Mouse (Mus musculus) cerebellum, adult 2 months (tissue): ENCODE results near the gene Mvd. TPM values are rescaled to one million over a fixed set of nuclear protein-coding genes. Genes with fewer than 3 reads are reported as not detected.

ENCODE experiments used
- DNase-seq, 2 experiments: peaks; one replicate each; pipeline ENCODE4 v3.0.0; 2021
- H3K27ac ChIP-seq: fragments of 200-500 bp; 2 replicates; pipeline ENCODE4 v1.5.1; 2012; ENCODE audit warnings: low read length, control low read depth, inconsistent platforms; ENCODE audit not compliant: insufficient read depth
- H3K27me3 ChIP-seq: fragments of 200-500 bp; 2 replicates; pipeline ENCODE4 v1.6.1; 2012; ENCODE audit warnings: inconsistent platforms, mild to moderate bottlenecking, low read length, moderate library complexity; ENCODE audit not compliant: control insufficient read depth, insufficient read depth
- H3K4me1 ChIP-seq: fragments of 200-500 bp; 2 replicates; pipeline ENCODE4 v1.6.1; 2011; ENCODE audit warnings: low read length; ENCODE audit not compliant: control insufficient read depth, insufficient read depth
- H3K4me3 ChIP-seq: fragments of 200-500 bp; replicated peaks from 2 replicates; pipeline ENCODE3; 2011; ENCODE audit warnings: mild to moderate bottlenecking, low read depth, low read length, control low read depth; ENCODE audit not compliant: insufficient read depth
- CTCF ChIP-seq: fragments of 200-500 bp; IDR thresholded peaks from 2 replicates; pipeline ENCODE4 v1.5.1; 2011; ENCODE audit warnings: low read depth, mild to moderate bottlenecking, control low read depth, low read length, moderate library complexity, borderline replicate concordance; ENCODE audit not compliant: insufficient read depth
- POLR2A ChIP-seq: fragments of 200-500 bp; IDR thresholded peaks from 2 replicates; pipeline ENCODE4 v1.6.1; 2011; ENCODE audit warnings: low read length, control low read depth, borderline replicate concordance; ENCODE audit not compliant: insufficient read depth
- WGBS: fragments of 180-500 bp; shearing (Covaris S2); methylation state at CpG from one replicate; pipeline ENCODE4 v1.1.7; 2018; 5-methylcytosine and 5-hydroxymethylcytosine counted together
- polyA plus RNA-seq: library from polyadenylated mRNA; depleted of rRNA; stranded (reverse); fragments of >200 nt; gene quantifications from 2 replicates; pipeline ENCODE4 v1.2.3, GENCODE M21; 2012

Mvd gene
- polyA plus RNA-seq, 1 experiment, result 43.6 TPM

DNA sequence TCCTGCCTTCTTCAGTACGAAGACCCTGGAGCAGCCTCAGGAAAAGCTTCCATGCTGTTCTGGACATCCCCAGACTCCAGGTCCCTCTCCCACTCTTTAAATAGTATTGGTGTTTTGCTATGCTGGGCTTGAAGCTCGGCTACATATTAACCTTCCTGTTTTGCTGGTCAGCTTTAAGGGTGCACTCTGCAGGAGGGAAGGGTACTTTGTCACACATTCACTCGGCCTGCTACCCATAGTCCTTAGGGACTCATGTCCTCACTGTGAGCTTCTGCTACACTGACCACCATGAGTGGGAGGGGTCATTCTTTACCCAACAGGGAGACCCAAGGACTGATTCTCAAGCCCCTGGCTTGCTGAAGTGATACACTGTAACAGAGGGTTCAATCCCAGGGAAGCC is 12.6 kb downstream of the Mvd start:
- TF ChIP-seq CTCF (no peak), POLR2A (no peak)
- DNase-seq, result no peak
- Histone ChIP-seq H3K27me3 (no peaks in the 10 kb centered on the region), H3K27ac (no peak overlapping the region), H3K4me3 (no peak overlapping the region), H3K4me1 (no peaks in the 10 kb centered on the region)
- WGBS, result 71% methylated on average over 3 of the region's 3 CpGs

DNA sequence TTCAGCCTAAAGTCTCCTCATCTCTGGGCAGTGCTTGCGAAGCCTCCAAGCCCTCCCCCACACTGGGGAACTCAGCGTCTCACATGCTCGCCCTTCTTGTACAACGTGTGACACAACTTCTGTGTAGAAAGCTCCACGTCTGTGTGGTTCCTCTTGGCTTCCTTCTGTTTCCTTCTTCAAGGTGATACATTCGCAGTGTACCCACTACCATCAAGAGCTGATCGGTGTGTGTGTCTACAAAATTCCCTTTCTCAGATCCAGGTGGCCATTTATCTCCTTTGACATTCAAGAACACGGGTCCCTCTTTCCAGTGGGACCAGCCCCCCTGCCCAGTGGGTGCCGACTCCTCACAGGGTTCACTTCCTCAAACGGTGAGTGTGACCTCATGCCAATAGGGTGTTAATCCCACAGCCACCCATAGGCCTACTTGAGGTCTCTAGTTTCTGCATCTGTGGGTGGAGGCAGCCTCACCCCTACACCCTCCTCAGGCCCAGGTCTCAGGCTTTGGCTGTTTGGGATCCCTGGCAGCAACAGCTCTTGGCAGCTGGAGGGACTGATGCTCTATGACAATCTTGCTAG is 13.1 kb downstream of the Mvd start:
- H3K27ac ChIP-seq, result no peak overlapping the region
- no peak for DNase-seq
- WGBS, result 82% methylated on average over 10 of the region's 10 CpGs
- TF ChIP-seq POLR2A, result no peak
- no peak for TF ChIP-seq CTCF
- H3K4me3 ChIP-seq, result no peak overlapping the region
- H3K4me1 ChIP-seq, result no peaks in the 10 kb centered on the region
- no peaks in the 10 kb centered on the region for H3K27me3 ChIP-seq

GRCm38 (mm10) chr8:122428163-122428562 is 15.1 kb downstream of the Mvd start:
- 0 out of 2 replicates have a peak, but pooled peaks cover 3% of the 10 kb centered on the region for H3K4me1 ChIP-seq
- TF ChIP-seq POLR2A, result no peak
- no peak for TF ChIP-seq CTCF
- no peak overlapping the region for H3K4me3 ChIP-seq
- no peaks in the 10 kb centered on the region for H3K27me3 ChIP-seq
- H3K27ac ChIP-seq, result no peak overlapping the region
- DNase-seq, result no peak
- WGBS, result 92% methylated on average over 9 of the region's 9 CpGs

DNA sequence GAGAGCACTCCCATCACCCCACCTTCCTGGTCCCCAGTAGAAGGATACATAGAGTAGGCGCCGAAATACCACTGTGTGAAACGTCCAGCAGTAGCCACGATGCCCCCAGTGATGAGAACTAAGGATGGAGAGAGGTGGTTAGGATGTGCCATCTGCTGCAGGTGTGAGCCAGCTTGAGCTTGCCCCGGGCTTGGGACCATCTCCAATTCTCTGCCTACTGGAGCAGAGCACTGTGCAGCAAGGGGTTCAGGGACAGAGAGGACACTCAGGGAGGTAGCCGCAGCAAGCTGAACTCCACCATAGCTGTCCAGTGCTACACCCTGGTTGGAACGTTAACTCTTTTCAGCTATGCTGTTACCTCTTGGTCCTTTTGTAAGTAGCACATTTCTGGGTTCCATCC is 15.6 kb downstream of the Mvd start:
- Histone ChIP-seq H3K4me3 (no peak overlapping the region), H3K27me3 (no peaks in the 10 kb centered on the region), H3K27ac (no peak overlapping the region), H3K4me1 (0 out of 2 replicates have a peak, but pooled peaks cover 3% of the 10 kb centered on the region)
- WGBS, result 55% methylated on average over 7 of the region's 7 CpGs
- TF ChIP-seq POLR2A (no peak), CTCF (no peak)
- DNase-seq, result no peak

GRCm38 (mm10) chr8:122426145-122426544 is 17.1 kb downstream of the Mvd start:
- Histone ChIP-seq H3K27me3 (no peaks in the 10 kb centered on the region), H3K4me3 (no peak overlapping the region), H3K27ac (no peak overlapping the region), H3K4me1 (0 out of 2 replicates have a peak, but pooled peaks cover 3% of the 10 kb centered on the region)
- no peak for DNase-seq
- WGBS, result 49% methylated on average over 9 of the region's 9 CpGs
- TF ChIP-seq POLR2A (no peak), CTCF (no peak)

- TF ChIP-seq POLR2A, result no peak
- TF ChIP-seq CTCF, result no peak
- no peak for DNase-seq
- 14% methylated on average over 5 of the region's 5 CpGs for WGBS
- H3K27me3 ChIP-seq, result no peaks in the 10 kb centered on the region
- no peak overlapping the region for H3K4me3 ChIP-seq
- H3K4me1 ChIP-seq, result peaks cover 9% of the 10 kb centered on the region
- H3K27ac ChIP-seq, result no peak overlapping the region
Observed at GRCm38 (mm10) chr8:122423659-122424058, 19.6 kb downstream of the Mvd start.

DNA sequence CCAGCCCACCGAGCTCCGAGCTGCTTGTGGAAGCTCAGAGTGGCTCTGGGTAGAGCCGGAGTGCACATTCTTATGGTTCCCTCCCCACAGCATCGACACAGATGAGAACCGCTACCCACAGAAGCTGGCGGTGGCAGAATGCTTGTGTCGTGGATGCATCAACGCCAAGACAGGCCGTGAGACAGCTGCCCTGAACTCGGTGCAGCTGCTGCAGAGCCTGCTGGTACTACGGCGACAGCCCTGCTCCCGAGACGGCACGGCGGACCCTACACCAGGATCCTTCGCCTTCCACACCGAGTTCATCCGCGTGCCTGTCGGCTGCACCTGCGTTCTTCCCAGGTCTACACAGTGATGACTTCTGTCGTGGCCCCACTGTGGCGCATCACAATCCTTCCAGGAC is 20.0 kb downstream of the Mvd start:
- H3K27ac ChIP-seq, result no peak overlapping the region
- H3K4me3 ChIP-seq, result no peak overlapping the region
- peaks cover 9% of the 10 kb centered on the region for H3K4me1 ChIP-seq
- no peaks in the 10 kb centered on the region for H3K27me3 ChIP-seq
- TF ChIP-seq CTCF (no peak), POLR2A (no peak)
- WGBS, result 70% methylated on average over 24 of the region's 24 CpGs
- DNase-seq, result no peak

DNA sequence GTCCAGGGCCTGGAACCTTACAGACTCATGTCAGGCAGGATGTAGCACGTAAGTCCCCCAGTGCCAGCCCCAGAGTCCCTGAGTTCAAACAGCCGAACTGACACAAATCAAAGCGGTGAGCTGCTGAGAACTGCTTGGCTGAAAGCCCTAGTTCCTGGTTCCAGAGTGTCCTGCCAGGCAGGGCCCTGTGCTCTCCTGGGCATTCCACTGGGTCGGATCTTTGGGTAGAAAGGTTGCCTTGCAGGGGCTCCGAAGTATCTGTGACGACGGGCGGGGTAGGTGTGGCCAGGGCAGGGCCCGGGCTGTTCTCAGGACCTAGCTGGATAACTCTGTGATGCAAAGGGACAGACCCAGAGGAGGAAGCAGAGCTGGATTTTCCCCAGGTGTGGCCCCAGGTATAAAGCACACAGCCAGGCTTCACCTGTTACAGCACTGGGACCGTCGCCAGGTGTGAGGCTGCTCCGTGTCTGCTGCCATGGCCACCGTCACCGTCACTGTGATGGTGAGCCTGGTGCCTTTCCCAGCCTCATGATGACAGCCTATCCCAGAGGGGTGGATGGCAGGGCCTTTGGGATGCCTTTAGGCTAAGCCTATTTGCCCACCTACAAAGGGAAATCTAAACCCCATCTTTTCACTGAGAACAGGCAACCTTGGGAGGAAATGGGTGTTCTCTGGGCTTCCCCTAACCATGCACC is 21.7 kb downstream of the Mvd start, which contains the start of gene Il17c:
Gene Il17c, plus strand, starts transcription at position 645 of the 695 bp plus-strand sequence.
- DNase-seq, result no peak
- Histone ChIP-seq H3K4me1 (peaks cover 12% of the 10 kb centered on the region), H3K27ac (no peak within 1 kb of the TSS), H3K4me3 (no peak within 1 kb of the TSS), H3K27me3 (no peaks in the 10 kb centered on the region)
- TF ChIP-seq POLR2A (no peak), CTCF (no peak)
- 59% methylated on average over 14 of the region's 14 CpGs for WGBS
